Mouse (Mus musculus) heart, postnatal 0 days (tissue): Measurements from ENCODE around the gene Ms4a3. TPM values are rescaled to one million over a fixed set of nuclear protein-coding genes. Genes with fewer than 3 reads are reported as not detected.

Experiments used
- ATAC-seq: fragments of 200-750 bp; cut with Nextera tagmentation; 2 replicates; pipeline ENCODE4 v1.8.0; 2017; ENCODE audit warnings: low read depth, moderate number of reproducible peaks, moderate library complexity; ENCODE audit not compliant: insufficient read depth
- DNase-seq: peaks from one replicate; pipeline ENCODE4 v3.0.0-alpha.2; 2016; ENCODE audit warnings: low spot score
- H3K27ac ChIP-seq: fragments of 300-500 bp; sonication (generic); 2 replicates; pipeline ENCODE4 v1.5.1; 2014; ENCODE audit warnings: low read depth, mild to moderate bottlenecking
- H3K27me3 ChIP-seq: fragments of 300-500 bp; sonication (generic); 2 replicates; pipeline ENCODE4 v1.6.1; 2014; ENCODE audit warnings: low read length, mixed read lengths; ENCODE audit not compliant: control insufficient read depth, insufficient read depth
- H3K36me3 ChIP-seq: fragments of 300-500 bp; sonication (generic); replicated peaks from 2 replicates; pipeline ENCODE4 v1.6.1; 2014; ENCODE audit warnings: low read length, mixed read lengths; ENCODE audit not compliant: control insufficient read depth, insufficient read depth
- H3K4me1 ChIP-seq: fragments of 300-500 bp; sonication (generic); 2 replicates; pipeline ENCODE4 v1.6.1; 2014; ENCODE audit warnings: antibody characterized with exemption; ENCODE audit not compliant: control insufficient read depth, insufficient read depth
- H3K4me2 ChIP-seq: fragments of 300-500 bp; sonication (generic); 2 replicates; pipeline ENCODE4 v1.6.1; 2014; ENCODE audit warnings: low read depth, mild to moderate bottlenecking, low read length, moderate library complexity
- H3K4me3 ChIP-seq: fragments of 300-500 bp; sonication (generic); 2 replicates; pipeline ENCODE4 v1.5.1; 2014; ENCODE audit warnings: low read depth, low read length
- H3K9ac ChIP-seq: fragments of 300-500 bp; sonication (generic); replicated peaks from 2 replicates; pipeline ENCODE4 v1.6.1; 2014; ENCODE audit warnings: low read depth, low read length, mixed read lengths
- H3K9me3 ChIP-seq: fragments of 300-500 bp; sonication (generic); replicated peaks from 2 replicates; pipeline ENCODE4 v1.6.1; 2016; ENCODE audit warnings: low read length; ENCODE audit not compliant: control insufficient read depth
- CTCF ChIP-seq: IDR thresholded peaks from 2 replicates; pipeline ENCODE4 v1.5.1; 2016; ENCODE audit warnings: antibody characterized with exemption, control low read depth, low read depth
- EP300 ChIP-seq: IDR thresholded peaks from 2 replicates; pipeline ENCODE4 v1.6.1; 2016; ENCODE audit warnings: antibody characterized with exemption, low read depth
- WGBS: fragments of 180-500 bp; shearing (Covaris S2); extraction: QIAGEN DNeasy Blood & Tissue Kit; methylation state at CpG from one replicate; pipeline ENCODE4 v1.1.7; 2014; 5-methylcytosine and 5-hydroxymethylcytosine counted together
- polyA plus RNA-seq: library from polyadenylated mRNA; unstranded; fragments of >200 nt; fragmentation: Nextera tagmentation; extraction: Ambion mirVana; gene quantifications from 2 replicates; pipeline ENCODE4 v1.2.1, GENCODE M21; 2015
- total RNA-seq: library from RNA; depleted of rRNA; stranded (reverse); fragments of >200 nt; gene quantifications from 2 replicates; pipeline ENCODE4 v1.2.3, GENCODE M21; 2014; ENCODE audit warnings: low replicate concordance

Ms4a3 gene
- total and polyA plus RNA-seq, 2 experiments from 2014 or later = 2.7 TPM; not detected in 1

DNA sequence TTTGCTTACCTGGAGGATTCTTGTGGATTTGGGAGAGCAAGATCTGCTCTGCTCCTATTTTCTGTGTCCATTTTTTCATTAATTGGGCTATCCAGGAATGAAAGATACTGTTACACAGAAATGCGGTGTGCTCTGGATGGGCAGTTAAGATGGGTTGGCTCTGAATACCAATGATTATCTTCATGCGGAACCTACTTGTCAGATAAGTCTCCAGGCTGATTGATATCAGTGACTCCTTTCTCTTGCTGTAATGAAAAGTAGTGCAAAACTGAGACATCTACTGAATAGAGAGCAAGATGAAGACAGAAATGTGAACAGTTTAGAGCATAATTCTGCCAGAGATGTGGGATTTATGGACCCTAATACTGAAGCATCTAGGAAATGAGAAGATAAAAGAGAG, 17.1 kb downstream of the Ms4a3 start, which contains the start of gene Ms4a2:
Ms4a2 (minus strand) TSS at position 169 of the 400 bp plus-strand sequence.
- no peak for DNase-seq
- 83% methylated on average over 2 of the region's 2 CpGs for WGBS
- no peaks in the 10 kb centered on the region for H3K4me1 ChIP-seq

DNA sequence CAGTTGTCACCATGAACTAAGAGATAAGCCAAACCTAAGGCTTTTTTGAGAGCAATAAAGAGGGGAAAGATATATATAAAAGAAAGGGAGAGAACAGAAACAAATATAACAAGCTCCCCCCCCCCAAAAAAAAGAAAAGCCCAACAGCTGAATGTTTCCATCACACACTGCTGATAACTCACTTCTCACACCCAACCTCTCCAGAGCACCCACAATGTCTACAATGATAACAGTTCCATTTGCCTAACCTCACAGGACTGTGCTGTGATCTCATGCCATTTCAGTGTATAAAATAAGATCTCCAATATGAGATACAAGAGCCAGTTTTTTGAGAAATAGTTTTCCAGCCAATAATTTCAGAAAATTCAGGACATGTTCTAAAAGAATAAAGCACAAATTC, 22.7 kb downstream of the Ms4a3 start:
- Histone ChIP-seq H3K36me3 (no peaks in the 10 kb centered on the region), H3K4me1 (no peaks in the 10 kb centered on the region), H3K27ac (no peak overlapping the region), H3K27me3 (no peaks in the 10 kb centered on the region), H3K9ac (no peak overlapping the region), H3K4me2 (no peak overlapping the region), H3K4me3 (no peak overlapping the region), H3K9me3 (no peaks in the 10 kb centered on the region)
- no peak for DNase-seq
- ATAC-seq = no peak
- no peak for TF ChIP-seq CTCF
- no peak for TF ChIP-seq EP300

More for the DNA sequence above, 17.1 kb downstream of the Ms4a3 start, which contains the start of gene Ms4a2:
- no peaks in the 10 kb centered on the region for H3K27me3 ChIP-seq
- no peak within 1 kb of the TSS for H3K27ac ChIP-seq
- no peaks in the 10 kb centered on the region for H3K9me3 ChIP-seq
- no peaks in the 10 kb centered on the region for H3K36me3 ChIP-seq
- TF ChIP-seq CTCF = no peak
- no peak within 1 kb of the TSS for H3K4me3 ChIP-seq
- H3K4me2 ChIP-seq = no peak within 1 kb of the TSS
- ATAC-seq = no peak
- H3K9ac ChIP-seq = no peak within 1 kb of the TSS

DNA sequence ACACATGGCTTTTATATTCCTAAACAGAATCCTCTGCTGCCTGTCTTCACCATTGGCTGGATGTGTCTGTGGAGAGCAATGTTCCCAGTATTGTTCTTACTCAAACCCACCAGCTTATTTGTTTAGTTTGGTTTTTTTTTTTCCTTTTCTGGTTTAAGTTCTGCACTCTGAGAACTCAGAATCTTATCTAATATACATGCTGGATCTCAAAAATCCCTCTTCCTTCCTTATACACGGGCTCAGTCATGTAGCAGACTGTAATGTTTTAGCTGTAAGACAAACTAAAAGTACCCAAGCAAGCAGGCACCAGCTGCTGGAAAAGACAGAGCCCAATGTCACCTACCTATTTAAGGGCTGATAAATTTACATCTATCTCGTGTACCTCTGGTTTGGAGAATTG, 25.8 kb downstream of the Ms4a3 start:
- no peaks in the 10 kb centered on the region for H3K27me3 ChIP-seq

DNA sequence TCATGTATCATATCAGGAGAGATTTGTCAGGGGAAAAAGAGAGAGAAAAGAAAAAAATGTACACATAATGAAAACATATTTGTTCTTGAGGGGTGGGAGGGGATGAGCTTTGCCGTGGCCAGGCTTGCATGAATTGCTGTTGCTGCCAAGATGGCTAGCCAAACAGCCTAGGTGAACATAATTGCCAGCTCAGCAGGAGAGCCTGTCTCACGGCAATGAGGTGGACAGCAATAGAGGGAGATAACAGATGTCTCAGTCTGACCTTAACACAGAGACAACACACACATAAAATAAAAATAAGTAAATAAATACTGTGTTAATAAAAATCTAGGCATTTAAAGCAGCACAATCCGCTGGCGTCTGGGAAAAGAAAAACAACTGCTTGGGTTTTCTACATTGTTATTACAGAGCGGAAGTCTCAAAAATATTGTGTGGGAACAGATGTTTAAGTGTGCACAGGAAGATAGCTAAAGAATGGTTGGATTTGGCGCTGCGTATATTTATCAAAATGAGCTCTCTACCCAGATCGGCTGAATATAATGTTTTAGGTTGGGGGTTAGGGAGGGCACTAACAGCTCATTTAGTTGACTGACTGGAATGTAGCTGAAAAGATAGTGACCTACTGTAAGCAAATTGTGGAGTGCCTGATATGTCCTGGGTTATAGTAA, 26.7 kb downstream of the Ms4a3 start:
- TF ChIP-seq EP300 (no peak), CTCF (no peak)
- 47% methylated on average over 8 of the region's 8 CpGs for WGBS

More for the DNA sequence above, 25.8 kb downstream of the Ms4a3 start:
- H3K9ac ChIP-seq = no peak overlapping the region
- 37% methylated on average over 2 of the region's 2 CpGs for WGBS
- ATAC-seq (no peak), DNase-seq (no peak)
- H3K4me2 ChIP-seq = no peak overlapping the region
- H3K36me3 ChIP-seq = no peaks in the 10 kb centered on the region
- H3K4me1 ChIP-seq = no peaks in the 10 kb centered on the region
- H3K27ac ChIP-seq = no peak overlapping the region
- H3K9me3 ChIP-seq = no peaks in the 10 kb centered on the region
- TF ChIP-seq EP300 = no peak
- no peak for TF ChIP-seq CTCF
- no peak overlapping the region for H3K4me3 ChIP-seq

DNA sequence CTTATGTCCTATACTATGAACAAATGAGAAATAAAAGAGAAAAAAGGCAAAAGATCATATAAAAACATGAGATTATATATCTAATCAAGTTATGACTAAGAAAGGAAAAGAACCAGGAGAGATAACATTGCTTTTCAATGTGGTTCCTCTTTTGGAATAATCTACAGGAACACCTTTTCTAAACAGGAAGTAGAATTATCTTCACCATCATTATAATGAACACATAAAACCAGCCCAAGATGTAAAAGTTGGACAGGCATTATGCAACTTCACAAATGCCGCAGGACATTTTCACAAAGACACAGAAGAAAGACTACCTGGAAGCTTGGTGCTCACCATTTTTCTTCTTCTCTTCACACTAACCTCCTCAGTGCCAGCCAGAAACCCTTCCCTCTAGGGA, 27.6 kb downstream of the Ms4a3 start:
- Histone ChIP-seq H3K4me3 (no peak overlapping the region), H3K36me3 (no peaks in the 10 kb centered on the region), H3K9me3 (no peaks in the 10 kb centered on the region), H3K9ac (no peak overlapping the region), H3K27me3 (no peaks in the 10 kb centered on the region), H3K4me1 (no peaks in the 10 kb centered on the region), H3K4me2 (no peak overlapping the region), H3K27ac (no peak overlapping the region)
- no peak for TF ChIP-seq EP300
- no peak for TF ChIP-seq CTCF
- DNase-seq (no peak), ATAC-seq (no peak)
- WGBS = 74% methylated on average over 1 of the region's 1 CpGs

More for the DNA sequence above, 26.7 kb downstream of the Ms4a3 start:
- H3K9me3 ChIP-seq = no peaks in the 10 kb centered on the region
- no peak for ATAC-seq
- no peak overlapping the region for H3K4me3 ChIP-seq
- no peak overlapping the region for H3K9ac ChIP-seq
- DNase-seq = no peak
- no peaks in the 10 kb centered on the region for H3K36me3 ChIP-seq
- no peaks in the 10 kb centered on the region for H3K27me3 ChIP-seq
- H3K4me1 ChIP-seq = no peaks in the 10 kb centered on the region
- no peak overlapping the region for H3K4me2 ChIP-seq
- H3K27ac ChIP-seq = no peak overlapping the region

DNA sequence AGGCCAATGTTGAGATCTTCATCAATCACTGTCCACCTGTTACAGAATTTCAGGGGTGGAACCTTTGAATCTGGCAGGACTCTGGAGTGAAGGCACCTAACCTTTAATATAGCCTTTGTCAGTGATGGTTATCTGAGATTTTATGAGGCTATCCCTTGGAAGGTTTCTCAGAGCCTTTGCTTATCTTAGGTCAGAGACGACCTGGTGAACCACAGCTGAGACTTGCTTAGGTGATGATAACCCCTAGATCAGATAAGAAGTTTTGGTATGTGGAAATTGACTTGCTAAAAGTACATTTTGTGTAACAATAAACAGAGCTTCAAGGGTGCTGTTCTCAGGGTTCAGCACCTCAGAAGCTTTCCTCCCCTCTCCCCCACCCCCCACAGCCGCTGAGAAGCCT, 28.4 kb downstream of the Ms4a3 start:
- 45% methylated on average over 2 of the region's 2 CpGs for WGBS
- no peaks in the 10 kb centered on the region for H3K27me3 ChIP-seq
- no peaks in the 10 kb centered on the region for H3K36me3 ChIP-seq
- H3K4me3 ChIP-seq = no peak overlapping the region
- H3K9ac ChIP-seq = no peak overlapping the region
- no peak overlapping the region for H3K27ac ChIP-seq
- TF ChIP-seq CTCF = no peak
- no peak for TF ChIP-seq EP300
- no peak for DNase-seq
- no peaks in the 10 kb centered on the region for H3K4me1 ChIP-seq
- H3K9me3 ChIP-seq = no peaks in the 10 kb centered on the region
- no peak for ATAC-seq
- no peak overlapping the region for H3K4me2 ChIP-seq
